Mouse (Mus musculus): Measurements from ENCODE around the gene Sc5d. TPM values are rescaled to one million over a fixed set of nuclear protein-coding genes. Genes with fewer than 3 reads are reported as not detected.

Gene Sc5d
- polyA plus RNA-seq, 1 experiment from 2014 or later: 29.1 TPM

GRCm38 (mm10) chr9:42217685-42218084, 46.4 kb downstream of the Sc5d start:
- Histone ChIP-seq H3K27ac (replicated peaks) (no peak overlapping the region), H3K36me3 (no peaks in the 10 kb centered on the region), H3K9me3 (no peaks in the 10 kb centered on the region), H3K9ac (no peak overlapping the region), H3K4me2 (no peak overlapping the region), H3K27me3 (replicated peaks) (no peaks in the 10 kb centered on the region), H3K4me1 (no peaks in the 10 kb centered on the region), H3K4me3 (no peak overlapping the region)
- ATAC-seq (ENCODE audit: extremely low read depth, insufficient number of reproducible peaks, low FRiP score, low TSS enrichment): no peak
- WGBS: 74% methylated on average over 10 of the region's 10 CpGs

GRCm38 (mm10) chr9:42214116-42214515, 49.9 kb downstream of the Sc5d start:
- no peaks in the 10 kb centered on the region for H3K4me1 ChIP-seq
- no peak overlapping the region for H3K4me2 ChIP-seq
- no peaks in the 10 kb centered on the region for H3K36me3 ChIP-seq
- H3K27me3 ChIP-seq (replicated peaks): no peaks in the 10 kb centered on the region
- H3K4me3 ChIP-seq: no peak overlapping the region
- ATAC-seq (ENCODE audit: extremely low read depth, insufficient number of reproducible peaks, low FRiP score, low TSS enrichment): no peak
- no peak overlapping the region for H3K9ac ChIP-seq
- WGBS: 55% methylated on average over 1 of the region's 1 CpGs
- H3K9me3 ChIP-seq: no peaks in the 10 kb centered on the region
- H3K27ac ChIP-seq (replicated peaks): no peak overlapping the region

- H3K27ac ChIP-seq (replicated peaks): no peak overlapping the region
- no peaks in the 10 kb centered on the region for H3K27me3 ChIP-seq (replicated peaks)
- no peak overlapping the region for H3K4me2 ChIP-seq
- 77% methylated on average over 1 of the region's 1 CpGs for WGBS
- no peak overlapping the region for H3K4me3 ChIP-seq
- no peaks in the 10 kb centered on the region for H3K4me1 ChIP-seq
- no peaks in the 10 kb centered on the region for H3K9me3 ChIP-seq
- no peak for ATAC-seq (ENCODE audit: extremely low read depth, insufficient number of reproducible peaks, low FRiP score, low TSS enrichment)
- H3K36me3 ChIP-seq: no peaks in the 10 kb centered on the region
- H3K9ac ChIP-seq: no peak overlapping the region
Observed at GRCm38 (mm10) chr9:42213142-42213541, 50.9 kb downstream of the Sc5d start.

GRCm38 (mm10) chr9:42209666-42210065, 54.4 kb downstream of the Sc5d start:
- Histone ChIP-seq H3K4me3 (no peak overlapping the region), H3K9ac (no peak overlapping the region), H3K27me3 (replicated peaks) (no peaks in the 10 kb centered on the region), H3K27ac (replicated peaks) (no peak overlapping the region), H3K4me2 (no peak overlapping the region), H3K9me3 (no peaks in the 10 kb centered on the region), H3K36me3 (no peaks in the 10 kb centered on the region), H3K4me1 (no peaks in the 10 kb centered on the region)
- ATAC-seq (ENCODE audit: extremely low read depth, insufficient number of reproducible peaks, low FRiP score, low TSS enrichment): no peak
- WGBS: 61% methylated on average over 6 of the region's 6 CpGs

GRCm38 (mm10) chr9:42208463-42208862, 55.6 kb downstream of the Sc5d start:
- H3K4me1 ChIP-seq: no peaks in the 10 kb centered on the region
- H3K4me2 ChIP-seq: no peak overlapping the region
- ATAC-seq (ENCODE audit: extremely low read depth, insufficient number of reproducible peaks, low FRiP score, low TSS enrichment): no peak
- no peaks in the 10 kb centered on the region for H3K9me3 ChIP-seq
- no peak overlapping the region for H3K4me3 ChIP-seq
- no peak overlapping the region for H3K27ac ChIP-seq (replicated peaks)
- 28% methylated on average over 5 of the region's 5 CpGs for WGBS
- H3K36me3 ChIP-seq: no peaks in the 10 kb centered on the region
- H3K9ac ChIP-seq: no peak overlapping the region
- no peaks in the 10 kb centered on the region for H3K27me3 ChIP-seq (replicated peaks)

GRCm38 (mm10) chr9:42206750-42207149, 57.3 kb downstream of the Sc5d start:
- no peak overlapping the region for H3K4me3 ChIP-seq
- H3K9me3 ChIP-seq: no peaks in the 10 kb centered on the region
- WGBS: 67% methylated on average over 1 of the region's 1 CpGs
- H3K27me3 ChIP-seq (replicated peaks): 0 out of 2 replicates have a peak, but pooled peaks cover 5% of the 10 kb centered on the region
- no peak overlapping the region for H3K4me2 ChIP-seq
- no peak overlapping the region for H3K9ac ChIP-seq
- no peak for ATAC-seq (ENCODE audit: extremely low read depth, insufficient number of reproducible peaks, low FRiP score, low TSS enrichment)
- H3K36me3 ChIP-seq: no peaks in the 10 kb centered on the region
- H3K4me1 ChIP-seq: no peaks in the 10 kb centered on the region
- no peak overlapping the region for H3K27ac ChIP-seq (replicated peaks)

- Histone ChIP-seq H3K36me3 (no peaks in the 10 kb centered on the region), H3K9ac (no peak overlapping the region), H3K9me3 (no peaks in the 10 kb centered on the region), H3K4me1 (no peaks in the 10 kb centered on the region), H3K4me3 (no peak overlapping the region), H3K27me3 (replicated peaks) (peaks cover 8% of the 10 kb centered on the region; the same call in 1 of the 2 replicates), H3K4me2 (no peak overlapping the region), H3K27ac (replicated peaks) (no peak overlapping the region)
- WGBS: 81% methylated on average over 5 of the region's 5 CpGs
- ATAC-seq (ENCODE audit: extremely low read depth, insufficient number of reproducible peaks, low FRiP score, low TSS enrichment): no peak
Observed at GRCm38 (mm10) chr9:42202271-42202670, 61.8 kb downstream of the Sc5d start.

Other genes starting within 250 kb of the Sc5d start
- gene Sorl1, start 140.0 kb downstream of the Sc5d start, polyA plus RNA-seq (2015; fragmentation: Nextera tagmentation; extraction: Ambion mirVana): 2.9 and 3.7 TPM in 2 replicates
- gene Tecta, start 135.7 kb upstream of the Sc5d start, polyA plus RNA-seq (2015; fragmentation: Nextera tagmentation; extraction: Ambion mirVana): 0.19 and 0.51 TPM in 2 replicates
- 3.4 and 4.1 TPM in 2 replicates for gene Tbcel, start 243.6 kb upstream of the Sc5d start, polyA plus RNA-seq (2015; fragmentation: Nextera tagmentation; extraction: Ambion mirVana)

Measured in heart, embryonic 13.5 days (tissue).